Mouse (Mus musculus) limb, embryonic 15.5 days (tissue): Measurements from ENCODE around the gene A430078G23Rik. TPM values are rescaled to one million over a fixed set of nuclear protein-coding genes. Genes with fewer than 3 reads are reported as not detected.

Experiments
- ATAC-seq: fragments of 200-750 bp; cut with Nextera tagmentation; 2 replicates; pipeline ENCODE4 v1.8.0; 2017; ENCODE audit warnings: low read depth, moderate TSS enrichment; ENCODE audit not compliant: insufficient number of reproducible peaks, low FRiP score, low TSS enrichment
- H3K27ac ChIP-seq: fragments of 300-500 bp; sonication (generic); 2 replicates; pipeline ENCODE4 v1.5.1; 2015; ENCODE audit warnings: moderate library complexity, mild to moderate bottlenecking, inconsistent platforms
- H3K27me3 ChIP-seq: fragments of 300-500 bp; sonication (generic); 2 replicates; pipeline ENCODE4 v1.6.1; 2015; ENCODE audit warnings: inconsistent platforms
- H3K36me3 ChIP-seq: fragments of 300-500 bp; sonication (generic); 2 replicates; pipeline ENCODE4 v1.6.1; 2015; ENCODE audit warnings: inconsistent platforms
- H3K4me1 ChIP-seq: fragments of 300-500 bp; sonication (generic); 2 replicates; pipeline ENCODE4 v1.6.1; 2015; ENCODE audit warnings: inconsistent platforms
- H3K4me2 ChIP-seq: fragments of 300-500 bp; sonication (generic); 2 replicates; pipeline ENCODE4 v1.6.1; 2015; ENCODE audit warnings: mild to moderate bottlenecking, inconsistent platforms
- H3K4me3 ChIP-seq: fragments of 300-500 bp; sonication (generic); 2 replicates; pipeline ENCODE4 v1.5.1; 2015; ENCODE audit warnings: mild to moderate bottlenecking, inconsistent platforms
- H3K9ac ChIP-seq: fragments of 300-500 bp; sonication (generic); 2 replicates; pipeline ENCODE4 v1.6.1; 2015; ENCODE audit warnings: inconsistent platforms
- H3K9me3 ChIP-seq: fragments of 300-500 bp; sonication (generic); 2 replicates; pipeline ENCODE4 v1.6.1; 2016; ENCODE audit warnings: inconsistent platforms
- WGBS: fragments of 180-500 bp; shearing (Covaris S2); methylation state at CpG from one replicate; pipeline ENCODE4 v1.1.7; 2015; 5-methylcytosine and 5-hydroxymethylcytosine counted together
- polyA plus RNA-seq: library from polyadenylated mRNA; unstranded; fragments of >200 nt; fragmentation: Nextera tagmentation; extraction: Ambion mirVana; gene quantifications from 2 replicates; pipeline ENCODE4 v1.2.1, GENCODE M21; 2015

Gene A430078G23Rik
- polyA plus RNA-seq, 1 experiment from 2014 or later = 0.20 TPM

- Histone ChIP-seq H3K36me3 (no peaks in the 10 kb centered on the region; the same call in 1 of the 2 replicates), H3K27me3 (no peaks in the 10 kb centered on the region), H3K4me1 (peaks cover 37% of the 10 kb centered on the region), H3K9ac (no peak overlapping the region), H3K9me3 (no peaks in the 10 kb centered on the region), H3K4me3 (no peak overlapping the region), H3K4me2 (no peak overlapping the region), H3K27ac (no peak overlapping the region)
- ATAC-seq = no peak
- WGBS = 94% methylated on average over 6 of the region's 6 CpGs
These were observed 62.4 kb downstream of the A430078G23Rik start for GRCm38 (mm10) chr8:3415661-3416060.

GRCm38 (mm10) chr8:3416846-3417245, 63.6 kb downstream of the A430078G23Rik start:
- Histone ChIP-seq H3K27me3 (no peaks in the 10 kb centered on the region), H3K27ac (no peak overlapping the region), H3K4me1 (peaks cover 31% of the 10 kb centered on the region), H3K9ac (no peak overlapping the region), H3K4me3 (no peak overlapping the region), H3K36me3 (no peaks in the 10 kb centered on the region; the same call in 1 of the 2 replicates), H3K4me2 (no peak overlapping the region), H3K9me3 (no peaks in the 10 kb centered on the region)
- ATAC-seq = no peak
- WGBS = 52% methylated on average over 4 of the region's 4 CpGs

GRCm38 (mm10) chr8:3417455-3417854, 64.2 kb downstream of the A430078G23Rik start:
- no peak overlapping the region for H3K9ac ChIP-seq
- peaks cover 27% of the 10 kb centered on the region for H3K4me1 ChIP-seq
- no peak overlapping the region for H3K27ac ChIP-seq
- 23% methylated on average over 8 of the region's 8 CpGs for WGBS
- H3K27me3 ChIP-seq = no peaks in the 10 kb centered on the region
- H3K9me3 ChIP-seq = no peaks in the 10 kb centered on the region
- ATAC-seq = no peak
- H3K4me3 ChIP-seq = no peak overlapping the region
- no peak overlapping the region for H3K4me2 ChIP-seq
- no peaks in the 10 kb centered on the region; the same call in 1 of the 2 replicates for H3K36me3 ChIP-seq

- Histone ChIP-seq H3K4me1 (peaks cover 27% of the 10 kb centered on the region), H3K27ac (peak overlapping the region; percentile 59; the same call in 1 of the 2 replicates), H3K27me3 (no peaks in the 10 kb centered on the region), H3K36me3 (no peaks in the 10 kb centered on the region), H3K9ac (no peak overlapping the region), H3K9me3 (no peaks in the 10 kb centered on the region), H3K4me3 (no peak overlapping the region), H3K4me2 (no peak overlapping the region)
- 71% methylated on average over 1 of the region's 1 CpGs for WGBS
- no peak for ATAC-seq
These were observed 64.9 kb downstream of the A430078G23Rik start for GRCm38 (mm10) chr8:3418101-3418500.

GRCm38 (mm10) chr8:3420105-3420706, 67.0 kb downstream of the A430078G23Rik start:
- WGBS = 20% methylated on average over 10 of the region's 10 CpGs
- H3K27ac ChIP-seq = peak overlapping the region; percentile 48

GRCm38 (mm10) chr8:3421507-3421906, 68.3 kb downstream of the A430078G23Rik start:
- peaks cover 25% of the 10 kb centered on the region for H3K4me1 ChIP-seq
- no peak overlapping the region for H3K4me3 ChIP-seq
- H3K36me3 ChIP-seq = no peaks in the 10 kb centered on the region
- WGBS = 95% methylated on average over 5 of the region's 5 CpGs
- no peak overlapping the region for H3K9ac ChIP-seq
- no peak overlapping the region for H3K27ac ChIP-seq
- no peak for ATAC-seq
- no peaks in the 10 kb centered on the region for H3K27me3 ChIP-seq
- no peaks in the 10 kb centered on the region for H3K9me3 ChIP-seq
- no peak overlapping the region for H3K4me2 ChIP-seq

More at GRCm38 (mm10) chr8:3420105-3420706, 67.0 kb downstream of the A430078G23Rik start:
- Histone ChIP-seq H3K27me3 (no peaks in the 10 kb centered on the region), H3K9me3 (no peaks in the 10 kb centered on the region), H3K36me3 (no peaks in the 10 kb centered on the region), H3K4me2 (no peak overlapping the region), H3K9ac (no peak overlapping the region), H3K4me3 (no peak overlapping the region), H3K4me1 (peaks cover 25% of the 10 kb centered on the region)
- ATAC-seq = no peak

- Histone ChIP-seq H3K4me3 (no peak overlapping the region), H3K4me1 (peaks cover 5% of the 10 kb centered on the region), H3K4me2 (no peak overlapping the region), H3K27ac (no peak overlapping the region), H3K9ac (no peak overlapping the region), H3K36me3 (peaks cover 21% of the 10 kb centered on the region), H3K27me3 (no peaks in the 10 kb centered on the region), H3K9me3 (no peaks in the 10 kb centered on the region)
- no peak for ATAC-seq
- WGBS = 77% methylated on average over 5 of the region's 5 CpGs
These were observed 72.0 kb downstream of the A430078G23Rik start for GRCm38 (mm10) chr8:3425217-3425616.

GRCm38 (mm10) chr8:3426211-3426610, 73.0 kb downstream of the A430078G23Rik start:
- Histone ChIP-seq H3K4me1 (no peaks in the 10 kb centered on the region), H3K36me3 (peaks cover 27% of the 10 kb centered on the region), H3K27ac (no peak overlapping the region), H3K4me3 (no peak overlapping the region), H3K9ac (no peak overlapping the region), H3K27me3 (no peaks in the 10 kb centered on the region), H3K4me2 (no peak overlapping the region), H3K9me3 (no peaks in the 10 kb centered on the region)
- WGBS = 81% methylated on average over 3 of the region's 3 CpGs
- no peak for ATAC-seq

- peaks cover 49% of the 10 kb centered on the region for H3K36me3 ChIP-seq
- no peak overlapping the region for H3K4me3 ChIP-seq
- no peaks in the 10 kb centered on the region for H3K27me3 ChIP-seq
- no peak overlapping the region for H3K4me2 ChIP-seq
- no peak for ATAC-seq
- H3K9me3 ChIP-seq = no peaks in the 10 kb centered on the region
- 59% methylated on average over 2 of the region's 2 CpGs for WGBS
- H3K27ac ChIP-seq = no peak overlapping the region
- no peaks in the 10 kb centered on the region for H3K4me1 ChIP-seq
- H3K9ac ChIP-seq = no peak overlapping the region
These were observed 75.2 kb downstream of the A430078G23Rik start for GRCm38 (mm10) chr8:3428426-3428825.

- 64% methylated on average over 2 of the region's 2 CpGs for WGBS
- ATAC-seq = no peak
- H3K9me3 ChIP-seq = no peaks in the 10 kb centered on the region
- H3K4me3 ChIP-seq = no peak overlapping the region
- H3K27ac ChIP-seq = no peak overlapping the region
- no peaks in the 10 kb centered on the region for H3K27me3 ChIP-seq
- no peaks in the 10 kb centered on the region for H3K4me1 ChIP-seq
- H3K9ac ChIP-seq = no peak overlapping the region
- H3K4me2 ChIP-seq = no peak overlapping the region
- peaks cover 63% of the 10 kb centered on the region for H3K36me3 ChIP-seq
These were observed 76.8 kb downstream of the A430078G23Rik start for GRCm38 (mm10) chr8:3429966-3430365.

GRCm38 (mm10) chr8:3431113-3431512, 77.9 kb downstream of the A430078G23Rik start:
- Histone ChIP-seq H3K9me3 (no peaks in the 10 kb centered on the region), H3K9ac (no peak overlapping the region), H3K27me3 (no peaks in the 10 kb centered on the region), H3K4me3 (no peak overlapping the region), H3K4me1 (no peaks in the 10 kb centered on the region), H3K4me2 (no peak overlapping the region), H3K27ac (no peak overlapping the region), H3K36me3 (peaks cover 73% of the 10 kb centered on the region)
- no peak for ATAC-seq
- 80% methylated on average over 3 of the region's 3 CpGs for WGBS

- ATAC-seq = no peak
- H3K27ac ChIP-seq = no peak overlapping the region
- peaks cover 91% of the 10 kb centered on the region for H3K36me3 ChIP-seq
- 86% methylated on average over 6 of the region's 6 CpGs for WGBS
- no peak overlapping the region for H3K4me3 ChIP-seq
- no peaks in the 10 kb centered on the region for H3K9me3 ChIP-seq
- H3K4me1 ChIP-seq = no peaks in the 10 kb centered on the region
- no peaks in the 10 kb centered on the region for H3K27me3 ChIP-seq
- H3K9ac ChIP-seq = no peak overlapping the region
- no peak overlapping the region for H3K4me2 ChIP-seq
These were observed 83.3 kb downstream of the A430078G23Rik start for GRCm38 (mm10) chr8:3436492-3436891.

GRCm38 (mm10) chr8:3439510-3439909, 86.3 kb downstream of the A430078G23Rik start:
- Histone ChIP-seq H3K9ac (no peak overlapping the region), H3K27me3 (no peaks in the 10 kb centered on the region), H3K4me1 (no peaks in the 10 kb centered on the region), H3K9me3 (no peaks in the 10 kb centered on the region), H3K36me3 (peaks cover 72% of the 10 kb centered on the region), H3K27ac (no peak overlapping the region), H3K4me2 (no peak overlapping the region), H3K4me3 (no peak overlapping the region)
- WGBS = 80% methylated on average over 12 of the region's 12 CpGs
- no peak for ATAC-seq
